Mouse (Mus musculus) olfactory bulb, adult 2 months (tissue): ENCODE results near the gene Neo1.

ENCODE experiments used
- CTCF ChIP-seq: fragments of 200-500 bp; IDR thresholded peaks from 2 replicates; pipeline ENCODE4 v1.5.1; 2012; ENCODE audit warnings: low read depth, mild to moderate bottlenecking, low read length, moderate library complexity; ENCODE audit not compliant: insufficient read depth
- POLR2A ChIP-seq: fragments of 200-500 bp; IDR thresholded peaks from 2 replicates; pipeline ENCODE4 v1.6.1; 2012; ENCODE audit warnings: mild to moderate bottlenecking, low read depth, low read length, moderate library complexity; ENCODE audit not compliant: insufficient read depth

DNA sequence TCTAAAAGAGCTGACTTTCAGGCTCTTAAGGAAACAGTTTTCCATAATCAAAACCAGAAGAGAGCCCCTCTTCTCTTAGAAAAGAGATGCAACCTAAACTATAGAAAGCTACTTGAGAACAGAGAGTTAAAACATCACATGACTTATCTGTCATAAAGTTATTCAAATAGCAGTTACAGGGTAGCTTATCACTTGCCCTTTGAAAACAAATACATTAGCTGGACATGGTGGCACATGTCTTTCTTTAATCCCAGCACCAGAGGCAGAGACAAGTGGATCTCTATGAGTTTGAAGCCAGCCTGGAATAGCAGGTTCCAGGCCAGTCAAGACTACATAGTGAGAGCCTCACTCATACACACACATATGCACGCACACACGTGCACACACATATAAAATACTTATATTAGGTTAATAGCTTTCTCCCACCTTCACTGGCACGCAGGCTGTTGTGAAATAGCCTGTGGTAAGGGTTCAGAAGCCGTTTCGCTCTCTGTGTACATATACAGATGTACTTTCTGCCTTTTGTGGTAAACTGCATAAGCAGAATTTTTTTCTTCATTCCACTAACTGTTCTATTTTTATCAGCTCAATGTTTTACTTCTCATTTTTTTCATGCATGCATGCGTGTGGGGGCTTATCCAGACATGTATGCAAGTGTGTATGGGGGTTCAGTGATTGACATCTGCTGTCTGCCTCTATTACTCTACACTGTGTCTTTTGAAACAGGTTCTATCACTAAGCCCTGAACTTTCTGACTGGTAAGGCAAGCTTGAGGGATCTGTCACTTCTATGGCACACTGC lies 144.2 kb downstream of the Neo1 start:
- no peak for TF ChIP-seq POLR2A
- no peak for TF ChIP-seq CTCF
